In the genomic region with DNA sequence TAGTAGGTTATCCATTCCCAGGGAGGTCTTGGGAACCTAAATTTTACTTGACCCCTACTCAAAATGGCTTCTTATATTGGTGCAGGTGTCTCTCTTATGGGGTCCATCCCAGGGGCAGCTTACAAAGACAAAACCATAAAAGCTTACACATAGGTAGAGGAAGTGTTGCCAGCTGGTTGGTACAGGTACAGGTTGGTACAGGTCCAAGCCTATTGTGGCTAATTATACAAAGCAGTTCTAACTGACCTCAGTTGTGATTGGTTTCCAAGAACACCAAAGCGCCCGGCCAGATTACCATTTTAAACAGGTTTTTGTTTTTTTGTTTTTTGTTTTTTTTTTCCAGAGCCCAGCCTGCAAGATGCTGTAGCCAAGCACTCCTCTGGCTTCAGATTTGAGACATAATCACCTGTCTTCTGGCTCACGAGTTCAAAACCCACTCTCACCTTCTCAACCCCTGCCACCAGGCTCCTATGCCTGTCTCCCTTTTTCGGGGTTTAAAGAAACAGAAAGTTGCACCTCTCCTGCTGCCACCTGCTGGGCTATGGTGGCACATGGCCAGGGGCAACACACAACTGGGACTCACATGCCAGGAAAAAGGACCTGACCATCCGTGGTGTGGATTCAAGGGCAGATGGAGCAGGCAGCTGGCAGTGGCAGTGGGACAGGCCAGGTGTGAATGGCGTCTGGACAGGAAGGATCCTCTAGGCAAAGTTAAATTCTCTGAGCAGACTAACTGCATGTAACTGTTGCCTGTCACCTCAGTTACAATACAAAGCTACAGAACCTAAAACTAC, we compare ENCODE assay signal across 8 mouse cellular contexts. TPM values are rescaled to one million over a fixed set of nuclear protein-coding genes. Genes with fewer than 3 reads are reported as not detected.
DNase-seq lines count a peak whose midpoint lies in the region; ATAC-seq and TF ChIP-seq lines count a peak whose summit lies in the region.

No protein-coding gene starts in this region.

- peaks cover 0 to 14% of the 10 kb centered on the region in 2 experiments; a peak in 2 of 4 replicates for H3K4me1 ChIP-seq in liver, embryonic 14.5 days (replicated peaks; ENCODE audit: control insufficient read depth in 2 of 2, insufficient read depth in 2 of 2, low read length in 1 of 2)
- H3K4me1 ChIP-seq in stomach, embryonic 15.5 days: peaks cover 6% of the 10 kb centered on the region

- H3K4me3 ChIP-seq in liver, embryonic 14.5 days (ENCODE audit: insufficient read depth in 1 of 2, low read depth in 2 of 2, low read length in 2 of 2): no peak overlapping the region
- no peak overlapping the region for H3K4me3 ChIP-seq in stomach, embryonic 15.5 days (replicated peaks)

- no peak for ATAC-seq in liver, embryonic 14.5 days (ENCODE audit: insufficient read depth)
- peak; percentile 4; the same call in 1 of the 2 replicates for ATAC-seq in stomach, embryonic 15.5 days (ENCODE audit: insufficient read depth, low FRiP score, low read depth)

- no peak for TF ChIP-seq EP300 in liver, embryonic 14.5 days (IDR thresholded peaks at IDR 0.05; ENCODE audit: low read depth)

- peak; percentile 71 for TF ChIP-seq CTCF in liver, embryonic 14.5 days (IDR thresholded peaks at IDR 0.05; ENCODE audit: low read depth)

- DNase-seq in ovary, postnatal 36 days (ENCODE audit: low spot score): peak; percentile 36
- DNase-seq in ovary, postnatal 14 days (ENCODE audit: low spot score): no peak
- peak; percentile 37 to 60 for DNase-seq in adrenal gland, postnatal 36 days
- DNase-seq in liver, embryonic 14.5 days (ENCODE audit: low read depth in 3 of 3, low spot score in 3 of 3): no peak
- DNase-seq in right cerebral cortex, postnatal 25 days: no peak
- DNase-seq in embryo, embryonic 11 days: no peak
- DNase-seq in ovary, postnatal 10 days (ENCODE audit: low spot score): no peak

- H3K9ac ChIP-seq in liver, embryonic 14.5 days (replicated peaks): no peak overlapping the region
- H3K9ac ChIP-seq in stomach, embryonic 15.5 days: no peak overlapping the region

- H3K9me3 ChIP-seq in liver, embryonic 14.5 days (ENCODE audit: control insufficient read depth, low read length): no peaks in the 10 kb centered on the region
- H3K9me3 ChIP-seq in stomach, embryonic 15.5 days: no peaks in the 10 kb centered on the region

- no peak overlapping the region for H3K27ac ChIP-seq in liver, embryonic 14.5 days
- H3K27ac ChIP-seq in stomach, embryonic 15.5 days: no peak overlapping the region

- no peak overlapping the region for H3K4me2 ChIP-seq in liver, embryonic 14.5 days (ENCODE audit: low read depth)
- H3K4me2 ChIP-seq in stomach, embryonic 15.5 days: no peak overlapping the region

- H3K36me3 ChIP-seq in liver, embryonic 14.5 days (replicated peaks; ENCODE audit: control insufficient read depth, insufficient read depth, low read depth): no peaks in the 10 kb centered on the region
- H3K36me3 ChIP-seq in stomach, embryonic 15.5 days: no peaks in the 10 kb centered on the region

- WGBS in liver, embryonic 14.5 days (ENCODE audit: insufficient replicate concordance): 41% methylated on average over 6 of the region's 6 CpGs
- 73% methylated on average over 6 of the region's 6 CpGs for WGBS in stomach, embryonic 15.5 days

- no peaks in the 10 kb centered on the region for H3K27me3 ChIP-seq in liver, embryonic 14.5 days (ENCODE audit: control insufficient read depth, insufficient read depth, low read length)
- H3K27me3 ChIP-seq in stomach, embryonic 15.5 days (replicated peaks): no peaks in the 10 kb centered on the region

RNA-seq across cellular contexts. Expression of gene Hnrnpa3, which starts 22.6 kb away (rescaled TPM):
- total RNA-seq in adrenal gland, postnatal 36 days (2021): 100 to 1,000 TPM; 389 to 435 TPM
- polyA plus RNA-seq in liver, embryonic 14.5 days (2012; rRNA removed): 189 and 409 TPM in 2 replicates
- polyA plus RNA-seq in liver, embryonic 14.5 days (2014; fragmentation: Nextera tagmentation; extraction: Ambion mirVana): 85.0 and 93.4 TPM in 2 replicates
- 241 and 344 TPM in 2 replicates for polyA plus RNA-seq in stomach, embryonic 15.5 days (2015; fragmentation: Nextera tagmentation; extraction: Ambion mirVana)

Comparison
In these comparisons a context has a peak if more than half of its experiments do, and no peak if none do; other contexts are left out.
1. DNase-seq: peak in ovary, postnatal 36 days (single experiment) and adrenal gland, postnatal 36 days (2 of 2); none in ovary, postnatal 14 days (single experiment), liver, embryonic 14.5 days (0 of 3), right cerebral cortex, postnatal 25 days (single experiment), embryo, embryonic 11 days (single experiment) and ovary, postnatal 10 days (single experiment).